Mouse (Mus musculus) left cerebral cortex, postnatal 25 days (tissue): ENCODE results near the gene Hsph1. TPM values are rescaled to one million over a fixed set of nuclear protein-coding genes. Genes with fewer than 3 reads are reported as not detected.
A peak's percentile ranks its signal among the peaks of the same experiment; 100 is the strongest.

Experiments used
- DNase-seq, 2 experiments: peaks; one replicate each; pipeline ENCODE4 v3.0.0; 2022; ENCODE audit warnings: low spot score in 2 of 2, mixed read lengths in 1 of 2
- intact Hi-C: fragments of 180-260 bp; cut with DNase I; formaldehyde crosslinking; loops from one replicate; pipeline ENCODE4 v1.15.1; 2025
- total RNA-seq, 2 experiments: library from RNA; stranded (reverse); gene quantifications; 2 replicates each; pipeline ENCODE4 v1.2.3; 2021

The Hsph1 gene
- total RNA-seq, 2 experiments from 2014 or later = 388 to 390 TPM

GRCm38 (mm10) chr5:149647367-149648115 is 11.4 kb upstream of the Hsph1 start:
- intact Hi-C loops = loop anchor here (5.0 to 10.0 kb wide), 2 partner anchors 207 to 375 kb away; no protein-coding TSS in a partner anchor
- peak; percentile 27 to 74 for DNase-seq

- intact Hi-C loops = loop anchor here (10.0 kb wide), 1 partner anchor 212 kb away; no protein-coding TSS in a partner anchor
- DNase-seq = peak; percentile 35 to 73
Observed at GRCm38 (mm10) chr5:149642783-149643509, 6.8 kb upstream of the Hsph1 start.

DNA sequence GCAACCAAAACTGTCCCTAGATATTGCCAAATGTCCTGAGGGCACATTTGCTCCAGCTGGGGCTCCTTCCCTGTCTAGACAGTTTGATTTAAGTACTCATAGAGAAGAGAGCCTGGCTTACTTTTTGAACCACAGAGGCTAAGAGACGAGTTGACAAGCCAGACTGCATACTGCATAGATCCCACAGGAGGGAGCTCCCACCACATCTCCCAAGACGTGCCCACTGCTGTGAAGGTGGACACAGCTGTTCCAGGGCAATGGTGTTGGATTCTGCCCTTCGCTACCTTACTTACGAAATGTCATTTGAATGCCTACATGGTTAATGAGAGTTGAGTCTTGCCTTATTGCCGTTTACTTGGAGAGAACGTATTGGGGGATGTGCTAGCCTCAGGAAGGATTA is 6.2 kb upstream of the Hsph1 start:
- intact Hi-C loops = loop anchor here (10.0 kb wide), 1 partner anchor 212 kb away; no protein-coding TSS in a partner anchor
- DNase-seq = peak in 1 of 2 experiments; percentile 45

DNA sequence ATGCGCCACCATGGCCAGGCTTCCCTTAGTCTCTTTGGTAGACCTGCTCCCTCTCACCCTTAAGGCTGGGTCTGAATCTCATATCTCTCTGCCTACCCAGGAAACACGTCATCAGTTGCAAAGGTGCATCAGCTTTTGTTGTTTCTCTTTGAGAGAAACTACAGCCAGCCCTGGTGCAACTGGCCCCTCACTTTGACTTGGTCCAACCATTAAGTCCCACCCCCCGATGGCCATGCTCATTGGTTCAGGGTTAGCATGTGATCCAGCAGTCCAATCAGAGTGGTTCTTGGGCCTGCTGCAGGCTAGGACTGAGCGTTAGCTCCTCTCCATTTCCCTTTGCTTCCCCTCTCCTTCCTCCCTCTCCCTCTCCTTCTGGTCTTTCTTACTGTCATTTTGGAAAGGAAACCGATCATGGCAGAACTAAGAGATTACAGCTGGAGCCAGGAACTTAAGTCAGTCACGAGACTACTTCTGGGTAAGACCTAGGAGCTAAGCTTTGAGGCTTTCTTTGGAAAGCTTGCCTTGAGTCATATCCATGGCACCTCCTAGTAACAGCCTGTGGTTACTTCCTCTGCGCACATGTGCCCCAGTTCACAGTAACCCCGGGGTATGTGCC is 5.2 kb upstream of the Hsph1 start:
- intact Hi-C loops = loop anchor here (10.0 kb wide), 1 partner anchor 213 kb away; no protein-coding TSS in a partner anchor
- DNase-seq = peak in 1 of 2 experiments; percentile 24

GRCm38 (mm10) chr5:149637306-149637705 is 1.1 kb upstream of the Hsph1 start:
- intact Hi-C loops = no loop called here
- no peak for DNase-seq

GRCm38 (mm10) chr5:149635556-149635955 is 620 bp downstream of the Hsph1 start:
- DNase-seq = peak; percentile 53 to 55
- intact Hi-C loops = loop anchor here (2.0 kb wide), 1 partner anchor 99 kb away; no protein-coding TSS in a partner anchor

GRCm38 (mm10) chr5:149634409-149635035 is 1.7 kb downstream of the Hsph1 start:
- intact Hi-C loops = loop anchor here (2.0 kb wide), 1 partner anchor 98 kb away; no protein-coding TSS in a partner anchor
- peak in 1 of 2 experiments; percentile 51 for DNase-seq

DNA sequence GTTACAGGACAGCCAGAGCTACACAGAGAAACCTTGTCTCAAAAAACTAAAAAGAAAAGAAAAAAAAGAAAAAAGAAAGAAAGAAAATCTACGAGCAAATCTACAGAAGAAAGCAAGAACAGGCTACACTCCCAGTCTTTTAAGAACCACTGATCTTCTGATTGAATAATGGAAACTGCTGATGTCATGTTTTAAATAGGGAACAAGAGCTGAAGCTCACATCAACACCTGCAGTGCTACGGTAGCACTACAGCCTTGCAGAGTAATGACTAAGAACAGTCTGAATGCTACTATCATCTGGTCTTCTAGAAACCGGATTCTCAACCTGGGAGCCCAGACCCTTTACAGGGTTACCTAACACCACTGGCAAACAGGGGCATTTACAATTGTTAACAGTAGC is 10.6 kb downstream of the Hsph1 start:
- no peak for DNase-seq
- intact Hi-C loops = no loop called here

DNA sequence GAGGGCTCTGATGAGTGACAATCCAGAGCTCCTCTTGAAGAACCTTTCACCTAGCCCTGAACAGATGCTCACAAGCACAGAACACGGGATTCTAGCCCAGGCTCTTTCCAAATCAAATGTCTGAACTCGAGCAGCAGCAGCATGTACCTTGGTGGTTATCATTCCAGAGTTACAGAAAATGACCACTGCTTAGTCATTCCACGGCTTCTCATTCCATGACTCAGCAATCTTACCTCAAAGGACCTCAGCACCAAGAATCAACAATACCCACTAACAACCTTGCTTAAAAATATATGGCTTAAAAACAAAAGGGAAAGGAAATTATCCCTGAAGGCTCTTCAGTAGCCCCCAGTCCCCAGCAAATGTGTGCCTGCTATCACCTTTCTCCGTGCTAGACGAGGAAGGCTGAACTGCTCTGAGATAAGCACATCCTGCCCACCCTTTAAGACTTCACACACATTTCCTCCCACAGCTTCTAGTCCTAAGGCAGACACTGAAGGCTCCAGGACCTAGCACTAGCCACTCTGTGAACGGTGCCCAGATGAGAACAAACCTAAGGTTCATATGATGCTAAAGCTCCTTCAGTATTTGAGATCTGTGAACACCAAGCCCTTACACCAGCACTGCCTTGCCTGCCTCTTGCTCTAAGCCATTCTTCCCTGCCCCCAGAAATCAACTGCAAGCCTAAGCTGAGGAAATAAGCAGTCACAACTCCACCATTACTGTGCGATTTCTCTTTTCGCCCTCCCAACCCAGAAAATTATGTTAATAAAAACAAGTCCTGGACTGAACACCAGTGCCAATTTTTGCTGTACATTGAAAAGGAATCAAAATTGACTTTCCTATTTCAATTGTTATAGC is 12.1 kb downstream of the Hsph1 start:
- DNase-seq = peak in 1 of 2 experiments; percentile 37
- intact Hi-C loops = no loop called here

- intact Hi-C loops = no loop called here
- DNase-seq = no peak
Observed at GRCm38 (mm10) chr5:149622644-149623043, 13.5 kb downstream of the Hsph1 start.

DNA sequence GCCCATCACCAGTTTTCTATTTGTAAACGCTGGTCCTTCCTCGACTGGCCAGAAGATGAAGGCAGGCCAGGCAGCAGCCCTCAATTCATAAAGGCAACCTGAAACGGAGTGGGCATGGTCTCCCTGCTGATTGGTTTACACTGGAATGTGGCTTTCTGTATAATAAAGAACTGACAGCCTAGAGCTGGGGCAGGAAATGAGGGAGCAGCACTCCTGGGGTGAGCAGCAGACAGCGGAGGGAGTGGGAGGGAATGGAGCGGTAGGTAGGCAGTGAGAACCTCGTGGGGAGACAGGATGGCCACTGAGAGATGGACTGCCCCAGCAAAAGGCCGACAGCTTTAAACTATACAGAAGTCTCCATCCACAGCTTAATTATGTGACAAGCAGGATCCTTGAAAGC is 14.0 kb downstream of the Hsph1 start:
- DNase-seq = no peak
- intact Hi-C loops = no loop called here

- no peak for DNase-seq
- intact Hi-C loops = no loop called here
Observed at GRCm38 (mm10) chr5:149617776-149618425, 18.3 kb downstream of the Hsph1 start.

DNA sequence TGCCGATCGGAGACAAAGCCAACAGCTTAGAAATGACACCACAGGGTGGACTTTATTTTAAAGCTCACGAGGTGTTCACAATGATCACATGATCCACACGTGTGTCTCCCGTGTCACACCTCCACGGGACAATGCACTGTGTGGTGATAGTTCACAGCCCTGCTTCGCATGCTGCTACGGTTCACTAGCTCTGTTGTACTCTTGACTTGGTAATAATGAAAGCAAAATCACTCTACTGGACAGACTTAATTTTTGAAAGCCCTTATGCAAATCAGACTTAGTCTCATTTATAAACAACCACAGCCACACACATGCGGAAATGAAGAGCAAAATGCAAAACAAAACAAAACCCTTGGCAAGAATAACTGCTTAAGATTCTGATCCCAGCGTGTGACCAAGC is 19.4 kb downstream of the Hsph1 start:
- DNase-seq = no peak
- intact Hi-C loops = no loop called here

- intact Hi-C loops = no loop called here
- no peak for DNase-seq
Observed at GRCm38 (mm10) chr5:149616138-149616537, 20.0 kb downstream of the Hsph1 start.

GRCm38 (mm10) chr5:149612740-149613139 is 23.4 kb downstream of the Hsph1 start:
- peak; percentile 30 to 62 for DNase-seq
- intact Hi-C loops = loop anchor here (1.0 kb wide), 1 partner anchor 74 kb away; no protein-coding TSS in a partner anchor

DNA sequence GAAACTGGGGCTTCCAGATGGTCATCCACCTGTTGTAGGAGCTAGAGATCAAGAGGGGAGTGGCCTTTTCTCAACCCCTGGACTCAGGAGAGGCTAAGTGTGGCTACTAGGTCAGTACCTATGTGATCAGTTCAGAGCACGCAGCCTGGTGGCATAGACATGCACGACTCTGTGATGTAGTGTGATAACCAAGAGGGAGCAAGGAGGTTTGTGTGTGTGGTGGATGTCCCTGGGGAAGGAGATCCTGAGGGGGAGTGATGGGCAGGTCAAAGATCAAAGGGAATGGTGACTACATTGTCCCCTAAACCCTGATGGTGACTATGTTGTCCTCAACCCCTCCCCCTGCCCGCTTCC is 24.0 kb downstream of the Hsph1 start:
- intact Hi-C loops = loop anchor here (1.0 kb wide), 1 partner anchor 74 kb away; no protein-coding TSS in a partner anchor
- DNase-seq = no peak

DNA sequence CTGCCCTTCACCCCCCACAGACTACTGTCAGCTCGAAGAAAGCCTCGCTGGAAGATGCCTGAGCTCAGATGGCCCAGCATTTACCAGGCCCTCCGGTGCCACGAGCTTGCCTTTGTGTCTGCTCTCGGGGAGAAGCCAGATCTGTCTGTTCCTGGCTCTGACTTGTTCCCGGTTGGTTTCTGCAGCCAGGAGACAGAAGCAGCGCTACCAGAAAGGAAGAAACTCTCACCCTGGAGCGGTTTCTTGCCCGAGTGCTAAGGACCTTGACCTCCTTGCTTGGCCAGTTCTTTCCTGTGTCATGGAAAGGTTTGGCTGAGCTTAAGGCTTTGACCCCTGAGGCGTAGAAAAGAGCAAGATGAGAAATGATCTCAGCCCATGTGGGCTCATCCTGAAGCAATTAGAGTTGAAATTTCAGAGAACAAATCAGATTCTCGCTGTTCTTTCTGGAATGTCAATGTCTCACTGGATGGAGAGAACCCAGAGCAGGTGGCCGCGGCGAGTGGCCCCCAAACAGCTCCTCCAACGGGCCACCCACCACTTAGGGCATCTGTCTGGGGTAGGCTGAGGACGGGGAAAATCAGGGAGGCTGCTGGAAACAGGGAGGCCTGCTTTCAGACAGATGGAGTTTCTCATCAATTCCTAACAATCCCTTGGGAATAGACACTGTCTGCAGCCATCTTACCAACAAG is 24.6 kb downstream of the Hsph1 start:
- intact Hi-C loops = loop anchor here (1.0 kb wide), 1 partner anchor 73 kb away; no protein-coding TSS in a partner anchor
- DNase-seq = peak in 1 of 2 experiments; percentile 42
